Mouse (Mus musculus) lung, adult 2 months (tissue): ENCODE results near the gene Pear1.

Experiments used
- CTCF ChIP-seq: fragments of 200-500 bp; IDR thresholded peaks from 2 replicates; pipeline ENCODE4 v1.5.1; 2011; ENCODE audit warnings: mild to moderate bottlenecking, low read length, control low read depth; ENCODE audit not compliant: insufficient read depth
- POLR2A ChIP-seq: fragments of 200-500 bp; IDR thresholded peaks from 2 replicates; pipeline ENCODE4 v1.6.1; 2011; ENCODE audit warnings: low read depth, mild to moderate bottlenecking, control low read depth, low read length, borderline replicate concordance; ENCODE audit errors: extremely low read depth

DNA sequence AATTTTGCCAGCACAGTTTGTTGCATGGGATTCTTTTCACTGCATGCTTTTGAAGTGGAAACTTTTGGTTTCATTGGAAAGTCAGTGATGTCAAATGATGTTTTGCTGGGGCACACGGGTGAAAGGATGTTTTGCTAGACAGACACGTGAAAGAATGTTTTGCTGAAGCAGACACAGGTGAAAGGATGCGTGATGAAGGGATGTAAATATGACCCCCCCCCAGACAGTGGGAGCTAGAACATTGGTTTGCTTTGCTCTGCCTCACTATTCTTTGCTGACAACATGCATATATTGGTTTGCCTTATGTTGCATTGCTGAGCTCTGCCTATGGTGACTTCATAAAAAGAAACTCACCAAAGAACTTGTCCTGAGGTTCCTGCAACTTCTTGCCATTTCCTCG, 20.9 kb upstream of the Pear1 start:
- TF ChIP-seq CTCF (no peak), POLR2A (no peak)
